Mouse (Mus musculus): ENCODE data around the gene Tbc1d2b. TPM values are rescaled to one million over a fixed set of nuclear protein-coding genes. Genes with fewer than 3 reads are reported as not detected.

Gene Tbc1d2b
- total RNA-seq, 2 experiments from 2014 or later = 44.3 to 47.7 TPM

GRCm38 (mm10) chr9:90208655-90209054 is 61.9 kb downstream of the Tbc1d2b start:
- DNase-seq (ENCODE audit: low spot score in 2 of 2) = no peak

GRCm38 (mm10) chr9:90207808-90208207 is 62.8 kb downstream of the Tbc1d2b start:
- DNase-seq (ENCODE audit: low spot score in 2 of 2) = no peak

DNA sequence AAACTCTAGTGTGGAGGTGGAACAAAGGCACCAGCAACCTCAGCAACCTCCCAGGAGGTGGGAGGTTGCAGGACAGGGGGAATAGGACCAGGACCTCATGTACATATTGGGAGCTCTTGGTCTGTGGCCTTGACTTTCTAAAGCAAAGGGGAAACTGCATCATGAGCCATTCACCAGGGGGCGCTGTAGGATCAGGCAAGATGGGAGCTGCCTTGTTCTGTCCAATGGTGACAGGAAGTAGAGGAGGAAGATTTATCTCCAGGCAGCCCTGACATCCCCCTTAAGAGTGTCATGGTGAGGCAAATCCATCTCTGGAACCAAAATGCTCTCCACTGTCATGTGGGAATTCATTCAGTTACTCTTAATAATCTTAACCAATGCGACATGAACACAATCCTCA is 64.1 kb downstream of the Tbc1d2b start:
- DNase-seq (ENCODE audit: low spot score in 2 of 2) = peak; percentile 66 to 80

DNA sequence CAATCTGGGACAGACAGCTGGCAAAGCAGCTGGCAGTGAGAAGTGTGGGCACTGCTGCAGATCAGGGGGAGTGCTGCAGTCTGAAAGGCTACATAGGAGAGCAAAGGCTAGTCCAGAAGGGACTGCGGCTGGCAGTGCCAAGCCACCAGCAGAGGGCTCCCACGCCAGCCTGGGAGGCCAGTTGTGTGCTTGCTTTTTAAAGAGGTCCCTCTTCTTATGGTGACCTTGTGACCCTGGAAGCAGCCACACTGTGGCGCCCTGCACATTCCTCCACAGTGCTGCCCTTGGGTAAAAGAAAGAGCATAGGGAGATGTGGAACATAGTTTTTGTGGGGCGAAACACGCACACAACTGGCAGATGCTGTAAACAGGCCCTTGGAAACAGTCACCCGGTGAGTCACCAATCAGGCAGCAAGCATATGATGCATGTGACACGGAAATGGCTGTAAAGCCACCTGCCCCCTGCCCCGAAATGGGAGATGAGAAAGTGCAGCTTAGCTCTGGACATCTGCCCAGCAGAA is 66.1 kb downstream of the Tbc1d2b start:
- DNase-seq (ENCODE audit: low spot score in 2 of 2) = no peak

- DNase-seq (ENCODE audit: low spot score in 2 of 2) = no peak
Measured at GRCm38 (mm10) chr9:90203233-90203632, 67.4 kb downstream of the Tbc1d2b start.

DNA sequence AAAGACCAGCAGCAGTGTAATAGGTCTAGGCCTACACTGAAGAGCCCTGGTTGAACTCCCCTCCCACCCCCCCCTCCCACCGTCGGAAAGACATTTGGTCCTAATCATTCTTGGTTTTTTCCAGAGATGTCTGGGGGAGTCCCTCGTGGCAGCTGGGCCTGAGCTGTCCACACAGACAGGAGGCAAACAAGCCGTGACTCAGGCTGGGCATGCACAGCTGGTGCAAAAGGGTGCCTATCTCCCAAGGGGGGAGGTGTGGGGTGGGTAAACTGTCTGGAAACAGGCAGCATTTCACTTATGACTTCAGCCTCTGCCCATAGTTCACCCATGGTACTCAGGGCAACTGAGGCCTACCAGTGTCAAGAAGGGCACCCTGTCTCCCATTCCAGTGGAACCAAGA is 69.1 kb downstream of the Tbc1d2b start:
- DNase-seq (ENCODE audit: low spot score in 2 of 2) = no peak

GRCm38 (mm10) chr9:90201096-90201495 is 69.5 kb downstream of the Tbc1d2b start:
- DNase-seq (ENCODE audit: low spot score in 2 of 2) = no peak

GRCm38 (mm10) chr9:90200501-90200900 is 70.1 kb downstream of the Tbc1d2b start:
- no peak for DNase-seq (ENCODE audit: low spot score in 2 of 2)

DNA sequence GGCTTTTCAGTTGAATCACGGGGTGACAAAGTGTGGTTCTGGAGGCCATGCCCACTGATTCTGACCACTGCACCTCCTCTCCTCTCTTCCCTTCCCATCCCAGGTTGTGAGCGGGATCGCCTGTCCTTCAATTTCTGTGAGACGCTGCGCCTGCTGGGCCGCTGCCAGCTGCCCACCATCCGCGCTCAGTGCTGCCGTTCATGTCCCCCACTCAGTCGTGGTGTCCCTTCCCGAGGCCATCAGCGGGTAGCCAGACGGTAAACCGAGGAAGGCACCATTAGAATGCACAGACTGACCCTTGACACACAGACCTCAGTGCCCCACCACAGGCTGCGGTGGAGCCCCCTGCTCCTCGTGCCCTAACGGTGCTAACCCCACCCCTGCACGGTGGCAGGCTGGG is 71.0 kb downstream of the Tbc1d2b start:
- DNase-seq (ENCODE audit: low spot score in 2 of 2) = no peak

DNA sequence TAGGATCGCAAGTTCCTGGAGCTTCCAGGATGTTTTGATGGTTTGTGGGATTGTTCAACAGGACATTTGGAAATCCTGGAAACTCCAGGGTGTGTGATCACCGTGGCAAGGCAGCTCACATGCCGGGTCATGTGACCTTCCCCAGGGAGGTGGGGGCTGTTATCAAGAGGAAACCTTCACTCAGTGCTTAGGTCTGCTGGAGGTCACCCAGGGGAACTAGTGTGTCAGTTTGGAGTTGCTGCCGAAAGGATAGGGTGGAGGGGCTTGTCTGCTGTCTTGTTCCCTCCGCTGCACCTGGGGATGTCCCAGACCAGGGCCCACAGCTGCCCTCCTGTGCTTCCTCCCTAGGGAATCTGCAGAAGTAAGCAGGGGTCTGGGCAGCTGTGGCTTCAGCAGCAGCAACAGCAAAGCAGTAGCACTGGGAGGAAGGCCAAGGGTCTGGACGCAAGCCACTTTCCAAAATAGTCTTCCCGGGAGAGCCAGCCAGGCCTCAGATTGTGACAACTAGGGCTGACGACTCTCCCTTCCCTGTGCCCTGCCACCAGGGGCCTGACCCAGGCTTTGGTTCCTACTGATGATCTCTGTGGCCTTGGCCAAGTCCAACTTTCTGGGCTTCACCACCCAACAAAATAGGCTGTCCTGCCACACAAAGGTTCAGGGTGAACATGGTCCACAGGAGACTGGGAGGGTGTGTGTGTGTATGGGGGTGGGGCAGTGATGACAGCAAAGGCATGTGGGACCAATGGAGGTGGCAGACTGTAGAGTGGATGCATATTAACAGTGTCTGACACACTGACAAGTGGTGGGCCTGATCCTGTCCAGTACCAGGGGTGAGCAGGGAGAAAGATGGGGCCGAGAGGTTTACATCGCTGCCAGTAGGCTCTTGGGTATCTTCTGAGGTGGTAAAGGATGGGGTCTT is 71.8 kb downstream of the Tbc1d2b start:
- peak in 1 of 2 experiments; percentile 27 for DNase-seq (ENCODE audit: low spot score in 2 of 2)

- DNase-seq (ENCODE audit: low spot score in 2 of 2) = no peak
Measured at GRCm38 (mm10) chr9:90197866-90198383, 72.7 kb downstream of the Tbc1d2b start.

DNA sequence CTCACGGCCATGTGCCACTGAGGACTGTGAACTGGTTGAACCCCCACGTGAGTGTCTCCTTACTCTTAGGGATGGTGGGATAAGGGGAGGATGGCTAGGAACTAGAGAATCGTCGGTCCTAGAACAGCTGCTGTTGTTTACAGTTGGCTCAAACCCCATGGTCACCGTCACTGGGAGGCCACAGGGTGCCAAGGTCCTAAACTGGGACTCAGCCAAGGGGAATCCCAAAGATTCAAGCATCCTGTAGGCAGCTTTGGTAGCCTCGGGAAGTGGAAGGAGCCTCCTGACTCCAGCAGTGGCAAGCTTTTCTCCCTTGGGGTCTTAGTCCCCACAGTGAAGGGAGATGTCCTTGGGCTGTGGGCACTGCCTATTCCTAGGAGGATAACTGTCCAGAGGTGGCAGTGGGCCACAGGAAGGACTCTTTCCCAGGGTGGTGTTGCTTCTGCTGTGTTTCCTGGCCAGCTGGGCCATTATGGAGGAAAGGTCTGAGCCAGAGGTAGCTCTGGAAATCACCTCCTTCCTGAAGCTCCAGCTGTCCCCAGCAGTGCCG is 73.4 kb downstream of the Tbc1d2b start:
- DNase-seq (ENCODE audit: low spot score in 2 of 2) = no peak

- DNase-seq (ENCODE audit: low spot score in 2 of 2) = no peak
Measured at GRCm38 (mm10) chr9:90196262-90196661, 74.3 kb downstream of the Tbc1d2b start.

GRCm38 (mm10) chr9:90195000-90195399 is 75.6 kb downstream of the Tbc1d2b start:
- DNase-seq (ENCODE audit: low spot score in 2 of 2) = no peak

DNA sequence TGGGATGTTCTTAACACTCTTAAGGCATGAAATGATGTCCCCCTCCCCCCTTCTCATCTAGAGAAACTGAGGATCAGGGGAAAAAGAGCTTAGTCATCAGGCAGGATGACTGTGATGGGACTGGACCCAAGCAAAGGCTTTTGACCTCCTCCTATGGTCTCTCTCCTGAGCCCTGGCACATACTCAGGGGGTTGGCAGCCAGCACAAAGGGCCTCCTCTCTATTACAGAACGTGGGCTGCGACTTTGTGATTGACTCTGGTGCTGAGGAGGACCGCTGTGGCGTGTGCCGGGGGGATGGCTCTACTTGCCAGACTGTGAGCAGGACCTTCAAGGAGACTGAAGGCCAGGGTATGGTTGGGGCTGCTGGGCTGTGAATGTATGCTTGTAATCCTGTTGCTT is 81.2 kb downstream of the Tbc1d2b start:
- DNase-seq (ENCODE audit: low spot score in 2 of 2) = no peak

DNA sequence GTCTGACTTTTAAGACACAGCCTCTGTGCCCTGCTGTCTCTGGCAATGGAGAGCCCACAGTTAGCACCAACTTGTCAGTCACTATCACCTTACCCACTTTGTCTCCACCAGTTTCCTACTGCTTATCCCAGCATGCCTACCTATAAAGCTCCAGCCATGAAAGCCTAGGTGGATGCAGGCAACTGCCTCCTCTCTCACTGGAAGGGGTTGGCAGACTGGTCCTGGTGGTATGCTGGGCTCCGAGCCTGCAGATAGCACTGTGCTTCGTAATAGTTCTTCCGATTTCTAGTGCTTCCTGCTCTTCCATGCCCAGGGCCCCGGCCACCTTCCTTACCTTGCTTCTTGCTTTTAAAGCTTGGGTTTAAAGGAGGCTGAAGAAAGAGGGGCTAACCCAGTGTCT is 81.7 kb downstream of the Tbc1d2b start:
- no peak for DNase-seq (ENCODE audit: low spot score in 2 of 2)

GRCm38 (mm10) chr9:90185356-90185910 is 85.2 kb downstream of the Tbc1d2b start:
- no peak for DNase-seq (ENCODE audit: low spot score in 2 of 2)

- peak in 1 of 2 experiments; percentile 35 for DNase-seq (ENCODE audit: low spot score in 2 of 2)
Measured at GRCm38 (mm10) chr9:90184116-90184515, 86.5 kb downstream of the Tbc1d2b start.

GRCm38 (mm10) chr9:90183550-90183949 is 87.1 kb downstream of the Tbc1d2b start:
- DNase-seq (ENCODE audit: low spot score in 2 of 2) = no peak

DNA sequence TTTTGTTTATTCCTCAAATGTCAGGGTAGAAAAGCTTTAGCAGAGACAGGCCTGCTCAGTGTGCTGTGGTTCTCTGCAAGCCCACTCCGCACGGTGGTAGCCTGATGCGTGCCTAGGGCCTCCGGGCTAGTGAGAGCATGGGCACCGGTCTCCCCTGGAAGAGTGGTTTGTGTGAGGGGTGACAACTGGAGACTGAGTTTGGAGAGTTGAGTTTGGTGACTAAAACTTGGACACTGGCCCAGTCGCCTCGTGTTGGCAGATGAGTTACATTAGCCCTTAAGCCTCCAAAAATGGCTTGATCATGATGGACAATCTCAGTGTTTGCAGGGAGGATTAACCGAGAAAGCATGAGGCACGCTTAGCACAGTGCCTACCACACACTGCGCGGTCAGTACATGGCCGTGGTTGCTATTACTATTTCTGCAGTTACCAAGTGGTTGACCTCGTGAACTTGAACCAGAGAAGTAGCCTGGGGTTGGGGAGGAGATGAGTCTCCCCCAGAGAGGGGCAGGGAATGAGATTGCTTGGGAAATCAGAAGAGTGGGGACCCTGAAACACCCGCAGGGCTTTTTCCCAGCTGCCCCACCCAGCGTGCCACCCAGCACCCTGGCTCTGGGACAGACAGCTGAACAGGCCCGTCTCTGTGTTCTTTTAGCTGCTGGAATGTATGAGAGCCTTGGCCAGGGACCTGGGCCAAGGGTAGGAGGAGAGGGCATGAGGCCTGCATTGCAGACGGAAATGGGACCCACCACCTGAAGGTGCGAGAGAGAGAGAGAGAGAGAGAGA is 87.8 kb downstream of the Tbc1d2b start:
- no peak for DNase-seq (ENCODE audit: low spot score in 2 of 2)
